Mouse (Mus musculus) intestine, embryonic 15.5 days (tissue): ENCODE measurements around the gene Prickle3. TPM values are rescaled to one million over a fixed set of nuclear protein-coding genes. Genes with fewer than 3 reads are reported as not detected.
A peak's percentile ranks its signal among the peaks of the same experiment; 100 is the strongest.

Source experiments
- ATAC-seq: fragments of 200-750 bp; cut with Nextera tagmentation; 2 replicates; pipeline ENCODE4 v1.8.0; 2017; ENCODE audit warnings: moderate TSS enrichment, moderate library complexity
- H3K27ac ChIP-seq: fragments of 300-500 bp; sonication (generic); 2 replicates; pipeline ENCODE4 v1.5.1; 2015; ENCODE audit warnings: mild to moderate bottlenecking, inconsistent platforms
- H3K27me3 ChIP-seq: fragments of 300-500 bp; sonication (generic); replicated peaks from 2 replicates; pipeline ENCODE4 v1.6.1; 2015; ENCODE audit warnings: inconsistent platforms
- H3K36me3 ChIP-seq: fragments of 300-500 bp; sonication (generic); 2 replicates; pipeline ENCODE4 v1.6.1; 2015; ENCODE audit warnings: inconsistent platforms
- H3K4me1 ChIP-seq: fragments of 300-500 bp; sonication (generic); replicated peaks from 2 replicates; pipeline ENCODE4 v1.6.1; 2015; ENCODE audit warnings: inconsistent platforms
- H3K4me2 ChIP-seq: fragments of 300-500 bp; sonication (generic); replicated peaks from 2 replicates; pipeline ENCODE4 v1.6.1; 2015; ENCODE audit warnings: mild to moderate bottlenecking, inconsistent platforms
- H3K4me3 ChIP-seq: fragments of 300-500 bp; sonication (generic); replicated peaks from 2 replicates; pipeline ENCODE4 v1.5.1; 2015; ENCODE audit warnings: inconsistent platforms
- H3K9ac ChIP-seq: fragments of 300-500 bp; sonication (generic); 2 replicates; pipeline ENCODE4 v1.6.1; 2015; ENCODE audit warnings: inconsistent platforms
- H3K9me3 ChIP-seq: fragments of 300-500 bp; sonication (generic); 2 replicates; pipeline ENCODE4 v1.6.1; 2016; ENCODE audit warnings: inconsistent platforms
- WGBS: fragments of 180-500 bp; shearing (Covaris S2); methylation state at CpG from one replicate; pipeline ENCODE4 v1.1.7; 2015; 5-methylcytosine and 5-hydroxymethylcytosine counted together
- polyA plus RNA-seq: library from polyadenylated mRNA; unstranded; fragments of >200 nt; fragmentation: Nextera tagmentation; extraction: Ambion mirVana; gene quantifications from 2 replicates; pipeline ENCODE4 v1.2.1, GENCODE M21; 2015

Prickle3 gene
- 6.6 and 6.8 TPM in 2 replicates for polyA plus RNA-seq

DNA sequence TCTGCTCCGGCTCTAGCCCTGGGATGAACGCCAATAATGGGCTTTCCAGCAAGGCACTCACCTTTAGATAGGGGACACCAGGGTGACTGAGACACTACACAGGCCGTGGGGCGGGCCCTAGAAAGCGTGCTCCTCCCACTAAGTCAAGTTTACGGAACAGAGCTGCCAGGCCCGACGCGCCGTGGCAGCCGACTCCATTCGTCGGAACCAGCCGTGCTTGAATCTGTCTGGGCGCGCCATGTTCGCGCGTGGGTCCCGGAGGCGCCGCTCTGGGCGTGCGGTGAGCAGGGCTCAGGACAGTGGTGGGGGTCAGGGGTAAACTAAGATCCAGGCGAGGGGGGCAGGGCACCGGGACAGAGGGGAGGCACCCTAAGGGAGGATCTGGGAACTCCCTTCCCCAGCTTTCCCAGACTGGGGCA is at the start of gene Prickle3:
TSS of gene Prickle3 (plus strand) at position 40 of the 419 bp plus-strand sequence.
- Histone ChIP-seq H3K4me2 (peak within 1 kb of the TSS; percentile 59), H3K36me3 (no peaks in the 10 kb centered on the region), H3K4me3 (peak within 1 kb of the TSS; percentile 52), H3K9me3 (no peaks in the 10 kb centered on the region), H3K4me1 (no peaks in the 10 kb centered on the region), H3K27me3 (no peaks in the 10 kb centered on the region), H3K9ac (peak within 1 kb of the TSS; percentile 62), H3K27ac (peak within 1 kb of the TSS; percentile 66)
- ATAC-seq = peak; percentile 64
- WGBS = 12% methylated on average over 26 of the region's 26 CpGs

DNA sequence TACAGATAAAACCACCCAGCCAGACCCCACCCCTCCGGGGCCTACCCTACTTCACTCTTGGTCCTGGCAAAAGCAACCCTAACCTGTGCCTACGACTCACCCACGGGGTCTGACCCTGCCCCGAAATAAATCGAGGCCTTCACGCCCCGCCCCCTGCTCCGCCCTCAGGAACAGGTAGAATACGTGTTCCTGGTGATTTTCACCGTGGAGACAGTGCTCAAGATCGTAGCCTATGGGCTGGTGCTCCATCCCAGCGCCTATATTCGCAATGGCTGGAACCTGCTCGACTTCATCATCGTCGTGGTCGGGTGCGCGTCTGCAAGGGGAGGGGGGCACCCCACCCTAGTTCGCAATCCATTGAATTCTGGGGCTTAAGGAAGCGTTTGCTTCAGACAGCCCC is 47.0 kb upstream of the Prickle3 start:
- H3K27ac ChIP-seq = no peak overlapping the region
- peak overlapping the region; percentile 38 for H3K4me3 ChIP-seq
- 28% methylated on average over 21 of the region's 21 CpGs for WGBS
- no peaks in the 10 kb centered on the region for H3K27me3 ChIP-seq
- no peak overlapping the region for H3K9ac ChIP-seq
- peak overlapping the region; percentile 78 for H3K4me2 ChIP-seq
- ATAC-seq = no peak
- no peaks in the 10 kb centered on the region for H3K9me3 ChIP-seq
- no peaks in the 10 kb centered on the region for H3K36me3 ChIP-seq
- 0 out of 2 replicates have a peak, but pooled peaks cover 2% of the 10 kb centered on the region for H3K4me1 ChIP-seq

DNA sequence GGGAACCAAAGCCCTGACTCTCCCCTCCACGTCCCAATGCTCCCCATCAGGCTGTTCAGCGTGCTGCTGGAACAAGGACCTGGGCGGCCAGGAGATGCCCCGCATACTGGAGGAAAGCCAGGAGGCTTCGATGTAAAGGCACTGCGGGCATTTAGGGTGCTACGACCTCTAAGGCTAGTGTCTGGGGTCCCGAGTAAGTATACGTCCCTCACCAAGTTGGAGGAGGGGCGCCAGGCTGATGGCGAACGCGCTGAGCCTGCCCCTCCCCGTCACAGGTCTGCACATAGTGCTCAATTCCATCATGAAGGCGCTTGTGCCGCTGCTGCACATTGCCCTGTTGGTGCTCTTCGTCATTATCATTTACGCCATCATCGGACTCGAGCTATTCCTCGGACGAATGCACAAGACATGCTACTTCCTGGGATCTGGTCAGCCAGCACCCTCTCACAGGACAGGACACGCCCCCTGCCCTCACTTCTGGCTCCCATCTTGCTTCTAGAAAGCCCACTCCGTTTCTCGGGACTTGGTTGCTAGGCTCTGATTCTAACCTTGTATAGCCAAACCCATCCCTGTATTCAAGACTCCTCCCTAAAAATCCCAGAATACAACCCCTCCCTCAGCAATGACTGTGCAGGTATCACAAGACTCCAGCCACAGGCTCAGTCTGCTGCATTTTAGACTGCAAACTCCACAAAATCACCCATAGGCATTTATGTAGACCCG is 46.4 kb upstream of the Prickle3 start:
- peak overlapping the region; percentile 32 for H3K9ac ChIP-seq
- H3K27ac ChIP-seq = no peak overlapping the region
- H3K36me3 ChIP-seq = no peaks in the 10 kb centered on the region
- ATAC-seq = no peak
- H3K4me1 ChIP-seq = 0 out of 2 replicates have a peak, but pooled peaks cover 2% of the 10 kb centered on the region
- WGBS = 22% methylated on average over 26 of the region's 26 CpGs
- no peaks in the 10 kb centered on the region for H3K9me3 ChIP-seq
- peak overlapping the region; percentile 38 for H3K4me3 ChIP-seq
- H3K27me3 ChIP-seq = no peaks in the 10 kb centered on the region
- H3K4me2 ChIP-seq = peak overlapping the region; percentile 78

DNA sequence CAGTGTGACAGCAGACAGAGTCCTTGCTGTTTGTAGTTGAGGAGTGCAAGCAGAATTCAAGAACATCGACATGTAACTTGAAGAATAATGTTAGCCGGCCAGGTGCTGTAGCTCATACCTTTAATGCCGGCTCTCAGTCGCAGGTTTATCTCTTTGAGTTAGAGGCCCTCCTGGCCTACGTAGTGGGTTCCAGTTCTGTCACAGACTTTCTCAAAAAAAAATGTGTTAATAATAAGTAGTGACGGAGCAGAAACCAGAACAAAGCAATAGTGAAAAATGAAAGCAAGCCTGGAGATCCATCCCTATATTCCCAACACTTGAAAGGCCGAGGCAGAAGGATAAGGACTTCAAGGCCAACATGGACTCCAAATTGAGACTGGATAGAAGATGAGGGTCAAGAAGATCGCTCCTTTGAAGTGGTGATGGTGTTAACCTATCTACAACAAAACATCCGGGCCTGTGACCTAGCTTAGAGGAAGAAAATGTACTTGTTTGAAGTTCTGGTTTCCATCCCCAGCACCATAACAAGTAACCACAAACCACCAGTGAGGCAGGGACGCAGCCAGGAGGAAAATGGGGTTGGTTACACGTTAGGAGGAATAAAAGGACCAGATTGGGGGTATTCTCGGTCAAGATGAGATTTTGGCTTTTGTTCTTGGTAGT is 39.0 kb upstream of the Prickle3 start:
- Histone ChIP-seq H3K36me3 (no peaks in the 10 kb centered on the region), H3K27me3 (no peaks in the 10 kb centered on the region), H3K9me3 (no peaks in the 10 kb centered on the region), H3K4me3 (no peak overlapping the region), H3K4me2 (no peak overlapping the region), H3K9ac (no peak overlapping the region), H3K27ac (no peak overlapping the region), H3K4me1 (no peaks in the 10 kb centered on the region)
- no peak for ATAC-seq
- 81% methylated on average over 12 of the region's 12 CpGs for WGBS

DNA sequence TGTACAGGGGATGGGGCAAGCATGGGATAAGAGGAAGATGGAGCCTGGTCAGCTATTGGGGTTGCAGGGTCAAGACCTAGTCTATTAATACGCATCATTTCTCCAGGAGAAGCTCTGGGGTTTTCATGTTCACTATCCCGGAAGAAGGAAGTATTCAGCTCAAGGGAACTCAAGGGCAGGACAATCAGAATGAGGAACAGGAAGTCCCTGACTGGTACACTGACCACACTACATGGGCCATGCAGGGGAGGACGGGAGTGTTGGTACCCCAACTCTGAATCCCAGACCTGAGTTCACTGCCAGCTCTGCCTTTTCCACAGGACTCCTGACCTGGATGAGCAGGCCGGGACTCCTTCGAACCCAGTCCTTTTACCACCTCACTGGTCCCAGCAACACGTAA is 24.5 kb upstream of the Prickle3 start:
- no peak for ATAC-seq
- Histone ChIP-seq H3K4me3 (no peak overlapping the region), H3K36me3 (no peaks in the 10 kb centered on the region), H3K27ac (no peak overlapping the region), H3K9me3 (no peaks in the 10 kb centered on the region), H3K4me2 (no peak overlapping the region), H3K9ac (no peak overlapping the region), H3K27me3 (no peaks in the 10 kb centered on the region), H3K4me1 (no peaks in the 10 kb centered on the region)
- 88% methylated on average over 6 of the region's 6 CpGs for WGBS

DNA sequence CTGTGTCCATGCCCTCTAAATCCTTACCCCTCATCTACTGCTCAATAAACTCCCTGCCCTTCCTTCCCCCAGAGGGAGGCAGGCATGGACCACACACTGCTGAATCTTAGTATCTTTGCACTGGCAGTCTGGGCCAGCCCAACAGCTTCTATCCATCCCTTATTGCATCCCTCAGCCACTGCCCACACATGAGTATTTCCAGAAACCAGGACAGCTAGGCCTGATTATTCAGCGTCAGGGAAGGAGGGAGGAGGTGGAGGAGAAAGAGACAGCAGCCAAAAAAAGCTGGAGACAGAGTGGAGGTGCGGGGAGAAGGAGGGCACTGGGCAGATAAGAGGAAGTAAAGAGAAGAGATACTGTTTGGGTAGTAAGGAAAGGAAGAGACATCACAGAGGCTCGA is 22.0 kb upstream of the Prickle3 start:
- no peak overlapping the region for H3K9ac ChIP-seq
- ATAC-seq = no peak
- H3K27me3 ChIP-seq = no peaks in the 10 kb centered on the region
- H3K4me1 ChIP-seq = no peaks in the 10 kb centered on the region
- WGBS = 68% methylated on average over 3 of the region's 3 CpGs
- H3K27ac ChIP-seq = no peak overlapping the region
- H3K4me3 ChIP-seq = no peak overlapping the region
- no peaks in the 10 kb centered on the region for H3K36me3 ChIP-seq
- H3K4me2 ChIP-seq = no peak overlapping the region
- H3K9me3 ChIP-seq = no peaks in the 10 kb centered on the region

DNA sequence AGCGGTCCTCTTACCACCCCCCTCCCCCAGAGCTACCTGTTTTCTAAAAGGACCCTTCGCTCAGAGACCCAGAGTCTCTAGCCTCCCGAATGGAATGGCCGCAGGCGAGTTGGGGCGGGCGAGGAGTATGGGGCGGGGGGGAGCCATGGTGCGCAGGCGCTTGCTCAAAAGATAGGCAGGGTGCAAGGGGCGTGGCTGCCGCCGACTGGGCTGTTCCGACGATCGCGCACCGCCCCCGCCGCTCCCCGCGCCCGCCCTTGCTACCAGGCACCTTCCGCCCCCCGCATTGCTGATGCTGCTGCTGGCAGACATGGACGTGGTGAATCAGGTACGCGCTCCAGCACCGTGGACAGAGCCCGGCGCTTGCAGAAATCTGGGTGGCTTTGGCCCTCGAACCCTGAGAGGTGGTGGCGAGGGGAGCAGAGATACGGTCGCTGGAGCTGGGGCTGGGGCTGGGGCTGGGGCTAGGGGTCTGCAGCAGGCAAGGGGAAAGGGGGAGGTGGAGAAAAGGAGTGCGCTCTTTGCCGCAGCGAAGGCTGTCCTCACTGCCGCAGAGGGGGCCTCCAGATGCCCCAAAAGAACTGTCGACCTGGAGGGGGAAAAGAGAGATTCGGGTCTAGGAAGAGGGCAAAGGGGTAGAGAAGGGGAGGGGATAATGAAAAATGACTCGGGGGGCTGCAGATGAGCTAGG is 18.5 kb upstream of the Prickle3 start, which contains the start of gene Syp:
TSS of gene Syp (plus strand) at position 71 of the 691 bp plus-strand sequence.
- Histone ChIP-seq H3K27me3 (0 out of 2 replicates have a peak, but pooled peaks cover 2% of the 10 kb centered on the region), H3K4me2 (peak within 1 kb of the TSS; percentile 51), H3K27ac (no peak within 1 kb of the TSS), H3K9me3 (no peaks in the 10 kb centered on the region), H3K9ac (no peak within 1 kb of the TSS), H3K4me1 (no peaks in the 10 kb centered on the region), H3K4me3 (peak within 1 kb of the TSS; percentile 20), H3K36me3 (no peaks in the 10 kb centered on the region)
- WGBS = 21% methylated on average over 35 of the region's 42 CpGs
- peak; percentile 90 for ATAC-seq

DNA sequence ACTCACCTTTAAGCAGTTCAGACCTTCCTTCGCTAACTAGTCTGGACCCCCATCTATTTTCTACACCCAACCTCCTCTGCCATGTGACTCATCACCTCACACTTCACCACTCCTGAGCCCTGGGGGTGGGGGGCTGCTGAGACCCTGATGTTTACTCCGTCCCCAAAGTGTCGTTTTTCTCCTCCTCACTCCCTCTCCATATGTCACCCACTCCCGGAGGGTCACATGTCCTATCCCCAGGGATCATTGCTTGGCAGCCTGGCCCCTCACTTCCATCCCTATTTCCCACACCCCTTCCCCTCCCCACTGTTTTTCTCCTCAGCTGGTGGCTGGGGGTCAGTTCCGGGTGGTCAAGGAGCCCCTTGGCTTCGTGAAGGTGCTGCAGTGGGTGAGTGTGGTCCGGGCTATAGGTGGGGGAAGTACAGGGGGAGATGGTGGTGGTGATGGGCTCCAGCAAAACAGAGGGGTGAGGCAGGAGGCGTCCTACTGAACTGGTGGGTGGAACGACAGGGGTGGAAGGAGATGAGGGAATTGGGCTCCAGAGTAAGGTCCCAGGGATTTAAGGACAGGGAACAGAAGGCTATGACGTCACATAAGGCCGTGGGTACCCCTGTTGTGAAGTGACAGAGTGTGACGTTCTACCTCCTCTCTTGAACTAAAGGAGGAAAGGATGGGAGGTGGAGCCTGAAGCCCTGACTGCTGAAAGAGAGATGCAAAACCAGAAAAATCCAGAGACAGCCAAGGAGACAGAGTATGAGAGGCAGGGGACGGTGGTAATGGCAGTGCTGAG is 17.3 kb upstream of the Prickle3 start:
- H3K9ac ChIP-seq = no peak overlapping the region
- 0 out of 2 replicates have a peak, but pooled peaks cover 2% of the 10 kb centered on the region for H3K27me3 ChIP-seq
- H3K27ac ChIP-seq = no peak overlapping the region
- H3K4me1 ChIP-seq = no peaks in the 10 kb centered on the region
- ATAC-seq = no peak
- H3K4me2 ChIP-seq = no peak overlapping the region
- H3K36me3 ChIP-seq = no peaks in the 10 kb centered on the region
- H3K4me3 ChIP-seq = no peak overlapping the region
- WGBS = 26% methylated on average over 13 of the region's 13 CpGs
- no peaks in the 10 kb centered on the region for H3K9me3 ChIP-seq

DNA sequence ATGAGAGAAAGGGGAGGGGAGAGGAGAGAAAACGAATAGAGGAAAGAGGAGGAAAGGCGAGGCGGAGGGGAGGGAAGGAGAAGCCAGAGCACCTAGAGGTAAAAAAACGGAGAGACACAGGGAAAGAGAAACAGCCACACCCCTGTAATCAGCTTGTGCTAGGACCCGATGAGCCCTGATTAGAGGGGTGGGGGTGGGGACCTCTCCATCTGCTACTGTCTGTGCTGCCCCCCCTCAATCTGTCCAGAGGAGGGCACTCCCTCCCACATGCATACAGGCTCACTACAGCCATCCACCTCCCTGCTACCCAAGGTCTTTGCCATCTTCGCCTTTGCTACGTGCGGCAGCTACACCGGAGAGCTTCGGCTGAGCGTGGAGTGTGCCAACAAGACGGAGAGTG is 16.3 kb upstream of the Prickle3 start:
- Histone ChIP-seq H3K9ac (no peak overlapping the region), H3K4me1 (no peaks in the 10 kb centered on the region), H3K27ac (no peak overlapping the region), H3K4me3 (no peak overlapping the region), H3K27me3 (0 out of 2 replicates have a peak, but pooled peaks cover 2% of the 10 kb centered on the region), H3K9me3 (no peaks in the 10 kb centered on the region), H3K36me3 (no peaks in the 10 kb centered on the region), H3K4me2 (no peak overlapping the region)
- ATAC-seq = no peak
- WGBS = 37% methylated on average over 12 of the region's 12 CpGs

DNA sequence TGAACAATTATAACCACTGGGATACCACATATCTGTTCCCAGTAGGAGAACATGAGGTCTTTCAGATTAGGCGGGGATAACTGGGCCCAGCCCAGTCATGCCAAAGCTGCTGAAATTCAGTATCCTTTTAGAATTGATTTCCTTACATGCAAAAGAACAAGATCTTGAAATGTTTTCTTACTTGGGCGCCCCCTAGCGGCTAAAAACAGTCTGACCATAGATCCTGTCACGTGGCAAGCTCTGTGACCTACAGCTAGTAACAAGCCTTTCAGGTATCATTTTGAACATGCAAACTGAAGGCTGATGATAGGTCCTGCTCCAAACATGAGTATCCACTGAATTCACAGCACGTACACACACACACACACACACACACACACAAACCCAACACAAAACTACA is 11.7 kb upstream of the Prickle3 start:
- Histone ChIP-seq H3K27ac (no peak overlapping the region), H3K36me3 (no peaks in the 10 kb centered on the region), H3K9me3 (no peaks in the 10 kb centered on the region), H3K9ac (no peak overlapping the region), H3K4me3 (no peak overlapping the region), H3K4me1 (no peaks in the 10 kb centered on the region), H3K27me3 (0 out of 2 replicates have a peak, but pooled peaks cover 2% of the 10 kb centered on the region), H3K4me2 (no peak overlapping the region)
- 12% methylated on average over 5 of the region's 5 CpGs for WGBS
- ATAC-seq = no peak

DNA sequence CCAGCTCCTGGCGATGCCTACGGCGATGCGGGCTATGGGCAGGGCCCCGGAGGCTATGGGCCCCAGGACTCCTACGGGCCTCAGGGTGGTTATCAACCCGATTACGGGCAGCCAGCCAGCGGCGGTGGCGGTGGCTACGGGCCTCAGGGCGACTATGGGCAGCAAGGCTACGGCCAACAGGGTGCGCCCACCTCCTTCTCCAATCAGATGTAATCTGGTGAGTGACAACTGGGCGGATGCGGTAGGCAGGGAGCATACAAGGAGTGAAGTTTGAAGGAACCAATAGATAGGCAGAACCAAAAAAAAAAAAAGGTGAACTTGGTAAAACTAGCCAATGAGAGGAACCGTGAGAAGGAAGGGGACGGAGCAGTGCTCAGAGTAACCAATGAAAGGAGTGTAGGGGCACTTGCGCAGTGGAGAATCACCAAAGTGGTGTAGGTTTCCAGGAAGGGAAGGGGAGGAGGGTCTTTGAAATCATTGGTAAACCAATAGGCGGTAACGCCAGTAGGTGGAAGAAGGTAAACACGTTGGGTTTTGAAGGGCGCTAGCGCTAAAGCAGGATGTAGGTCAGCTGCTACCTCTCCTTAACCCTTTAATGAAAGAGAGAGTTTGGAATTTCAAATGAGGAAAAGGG is 8.3 kb upstream of the Prickle3 start:
- Histone ChIP-seq H3K27me3 (no peaks in the 10 kb centered on the region), H3K36me3 (no peaks in the 10 kb centered on the region), H3K4me1 (no peaks in the 10 kb centered on the region), H3K9ac (peak overlapping the region; percentile 61), H3K4me2 (peak overlapping the region; percentile 70), H3K9me3 (no peaks in the 10 kb centered on the region), H3K27ac (peak overlapping the region; percentile 77; the same call in 1 of the 2 replicates), H3K4me3 (peak overlapping the region; percentile 49)
- 25% methylated on average over 25 of the region's 25 CpGs for WGBS
- ATAC-seq = peak; percentile 98
